Mouse (Mus musculus) lung, adult 2 months (tissue): ENCODE results near the gene Gm13871. TPM values are rescaled to one million over a fixed set of nuclear protein-coding genes. Genes with fewer than 3 reads are reported as not detected.
"Not testable (repeated sequence)": the region's sequence is repeated elsewhere in the genome, so short reads cannot be mapped to it uniquely, and the experiment has no call there.

ENCODE experiments used
- DNase-seq: peaks from one replicate; pipeline ENCODE4 v3.0.0; 2022
- H3K4me1 ChIP-seq: fragments of 200-500 bp; 2 replicates; pipeline ENCODE4 v1.6.1; 2011; ENCODE audit warnings: low read length; ENCODE audit not compliant: control insufficient read depth, insufficient read depth
- H3K4me3 ChIP-seq: fragments of 200-500 bp; replicated peaks from 2 replicates; pipeline ENCODE3; 2011; ENCODE audit warnings: low read depth, mild to moderate bottlenecking, control low read depth, low read length; ENCODE audit errors: extremely low read depth
- CTCF ChIP-seq: fragments of 200-500 bp; IDR thresholded peaks from 2 replicates; pipeline ENCODE4 v1.5.1; 2011; ENCODE audit warnings: mild to moderate bottlenecking, low read length, control low read depth; ENCODE audit not compliant: insufficient read depth
- POLR2A ChIP-seq: fragments of 200-500 bp; IDR thresholded peaks from 2 replicates; pipeline ENCODE4 v1.6.1; 2011; ENCODE audit warnings: low read depth, mild to moderate bottlenecking, control low read depth, low read length, borderline replicate concordance; ENCODE audit errors: extremely low read depth
- WGBS: fragments of 180-500 bp; shearing (Covaris S2); methylation state at CpG from one replicate; pipeline ENCODE4 v1.1.7; 2018; 5-methylcytosine and 5-hydroxymethylcytosine counted together
- polyA plus RNA-seq: library from polyadenylated mRNA; depleted of rRNA; stranded (reverse); fragments of >200 nt; gene quantifications from 2 replicates; pipeline ENCODE4 v1.2.3, GENCODE M21; 2012; rRNA removed

Gm13871 gene
- polyA plus RNA-seq, result not detected in 2 replicates

- WGBS, result no CpG with 5 or more reads among the region's 4 CpGs
- not testable (repeated sequence) for DNase-seq, H3K4me1 ChIP-seq
Observed at GRCm38 (mm10) chr4:73905853-73906252, at the start of gene Gm13871. TSS of gene Gm13871 (minus strand) at chr4:73905953.

GRCm38 (mm10) chr4:73950375-73950896 is 44.7 kb upstream of the Gm13871 start, which contains the start of gene 2310002L09Rik:
TSS of gene 2310002L09Rik (minus strand) at chr4:73950846.
- H3K4me1 ChIP-seq, result no peaks in the 10 kb centered on the region
- 84% methylated on average over 8 of the region's 8 CpGs for WGBS
- DNase-seq, result no peak
- TF ChIP-seq CTCF (no peak), POLR2A (no peak)
- H3K4me3 ChIP-seq, result no peak within 1 kb of the TSS

More at GRCm38 (mm10) chr4:73905853-73906252, at the start of gene Gm13871:
- not testable (repeated sequence) for H3K4me3 ChIP-seq

GRCm38 (mm10) chr4:73920660-73921059 is 14.9 kb upstream of the Gm13871 start, which contains the start of gene Gm11756:
TSS of gene Gm11756 (minus strand) at chr4:73920760.
- not testable (repeated sequence) for DNase-seq, H3K4me1 ChIP-seq, H3K4me3 ChIP-seq
- 85% methylated on average over 6 of the region's 6 CpGs for WGBS

- not testable (repeated sequence) for H3K4me1 ChIP-seq, DNase-seq, H3K4me3 ChIP-seq
- WGBS, result no CpG with 5 or more reads among the region's 4 CpGs
Observed at GRCm38 (mm10) chr4:73891012-73891411, 14.7 kb downstream of the Gm13871 start, which contains the start of gene Gm11757. TSS of gene Gm11757 (minus strand) at chr4:73891112.

- WGBS, result no CpG with 5 or more reads among the region's 4 CpGs
- H3K4me3 ChIP-seq, DNase-seq, H3K4me1 ChIP-seq: not testable (repeated sequence)
Observed at GRCm38 (mm10) chr4:73876166-73876565, 29.6 kb downstream of the Gm13871 start, which contains the start of gene Gm11758. TSS of gene Gm11758 (minus strand) at chr4:73876266.

Other genes starting within 250 kb of the Gm13871 start
- not detected in 2 replicates for gene Gm11239, start 237.6 kb downstream of the Gm13871 start, polyA plus RNA-seq
- gene Gm428, start 222.4 kb downstream of the Gm13871 start, polyA plus RNA-seq, result not detected in 2 replicates
- gene Rasef, start 115.0 kb downstream of the Gm13871 start, polyA plus RNA-seq, result 4.5 and 4.9 TPM in 2 replicates
- gene Gm11758, start 29.7 kb downstream of the Gm13871 start, polyA plus RNA-seq, result not detected in 2 replicates
- gene Gm11757, start 14.8 kb downstream of the Gm13871 start, polyA plus RNA-seq, result not detected in 2 replicates
- gene Gm11756, start 14.8 kb upstream of the Gm13871 start, polyA plus RNA-seq, result not detected in 2 replicates
- 1.3 TPM in 1 of 2 replicates, not detected in the other for gene 2310002L09Rik, start 44.9 kb upstream of the Gm13871 start, polyA plus RNA-seq
- 0.06 and 0.08 TPM in 2 replicates for gene Frmd3, start 107.5 kb upstream of the Gm13871 start, polyA plus RNA-seq